Mouse (Mus musculus): ENCODE data around the gene Cstf3. TPM values are rescaled to one million over a fixed set of nuclear protein-coding genes. Genes with fewer than 3 reads are reported as not detected.
"Not testable (repeated sequence)": the region's sequence is repeated elsewhere in the genome, so short reads cannot be mapped to it uniquely, and the experiment has no call there.

Gene Cstf3
- polyA plus RNA-seq (2012; rRNA removed): 28.6 and 36.1 TPM in 2 replicates

DNA sequence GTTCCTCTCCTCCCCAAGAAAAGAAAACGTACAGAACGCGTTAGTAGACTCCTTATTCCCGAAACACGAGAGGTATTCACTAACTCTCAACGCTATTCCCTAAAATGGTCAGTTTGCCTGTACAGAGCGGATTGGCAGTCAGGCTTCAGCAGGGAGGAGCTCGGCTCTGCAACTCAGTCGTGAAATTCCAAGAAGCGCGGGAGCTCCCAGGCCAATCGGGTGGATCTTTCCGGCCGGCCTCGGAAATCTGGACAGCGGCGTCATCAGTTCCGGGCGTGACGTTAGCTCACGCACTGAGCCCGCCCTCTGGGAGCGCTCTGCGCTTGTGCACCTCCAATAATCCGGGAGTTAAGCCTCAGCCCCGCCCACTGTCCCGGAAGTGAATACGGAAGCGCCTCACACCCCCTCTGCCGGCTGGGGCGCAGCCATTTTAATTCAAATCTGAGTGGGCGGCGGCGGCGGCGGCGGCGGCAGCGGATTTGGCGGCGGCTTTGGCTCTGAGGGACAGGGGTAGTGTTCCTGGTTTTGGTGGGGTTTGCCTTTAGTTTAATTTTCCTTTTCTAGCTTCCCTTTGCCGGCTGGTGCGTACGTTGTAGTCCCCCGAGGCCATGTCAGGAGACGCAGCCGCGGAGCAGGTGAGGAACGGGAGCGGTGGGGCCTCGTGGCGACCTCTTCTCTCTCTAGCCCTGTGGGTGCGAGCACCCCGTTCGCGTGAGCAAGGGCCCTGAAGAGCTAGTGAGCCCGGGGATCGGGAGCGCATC is at the start of gene Cstf3:
TSS of gene Cstf3 (plus strand) at position 456 of the 761 bp plus-strand sequence.
- peak; percentile 93 for DNase-seq (ENCODE audit: low spot score)

DNA sequence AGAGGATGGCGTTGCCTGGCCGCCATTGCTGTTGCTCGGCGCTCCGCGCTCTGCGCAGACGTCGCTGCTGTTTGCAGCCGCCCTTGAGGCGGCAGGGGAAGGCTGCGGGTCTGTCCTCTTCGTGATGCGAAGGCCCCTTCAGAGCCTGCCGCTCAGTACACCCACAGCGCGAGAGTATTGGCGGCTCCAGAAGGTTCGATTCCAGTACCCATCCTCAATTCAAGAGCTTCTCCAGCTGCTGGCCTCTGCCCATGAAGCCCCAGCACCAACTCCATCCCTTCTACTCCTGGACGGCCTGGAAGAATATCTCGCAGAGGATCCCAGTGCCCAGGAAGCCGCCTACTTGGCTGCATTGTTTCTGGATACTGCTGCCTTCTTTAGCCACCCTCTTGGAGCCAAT is 33.6 kb upstream of the Cstf3 start:
- DNase-seq (ENCODE audit: low spot score): not testable (repeated sequence)

DNA sequence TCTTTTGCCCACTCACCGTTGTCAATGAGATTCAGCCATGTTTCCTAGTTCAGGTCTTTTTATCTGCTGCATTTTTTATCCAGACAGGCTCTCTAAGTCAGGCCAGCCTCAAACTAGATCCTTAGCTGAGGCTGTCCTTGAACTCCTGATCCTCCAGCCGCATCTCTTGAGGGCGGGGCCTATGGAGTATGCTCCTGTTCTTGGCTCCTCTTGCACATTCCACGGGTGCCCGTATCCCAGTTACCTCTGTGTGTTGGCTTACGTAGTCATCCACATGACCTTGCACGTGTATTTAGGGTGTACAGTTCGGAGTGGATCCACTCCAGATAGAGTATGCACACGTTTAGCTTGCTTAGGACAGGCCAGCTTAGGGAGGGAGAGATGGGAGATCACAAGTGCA is 32.6 kb upstream of the Cstf3 start:
- DNase-seq (ENCODE audit: low spot score): no peak

DNA sequence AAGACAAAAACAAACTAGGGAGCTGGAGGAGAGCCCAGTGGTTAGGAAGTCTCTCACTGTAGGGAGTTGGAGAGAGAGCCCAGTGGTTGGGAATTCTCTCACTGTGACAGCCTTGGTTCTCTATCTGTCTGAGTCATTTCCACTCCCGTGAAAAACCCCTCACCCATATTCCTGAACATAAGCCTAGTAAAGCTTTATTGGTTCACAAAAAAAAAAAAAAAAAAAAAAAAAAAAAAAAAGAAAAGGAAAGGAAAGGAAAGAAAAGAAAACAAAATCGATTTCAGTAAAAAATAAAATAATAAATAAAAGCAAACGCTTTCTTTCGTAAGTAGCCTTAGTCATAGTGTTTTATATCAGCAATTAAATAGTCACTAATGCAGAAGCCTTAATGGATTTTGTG is 32.0 kb upstream of the Cstf3 start:
- DNase-seq (ENCODE audit: low spot score): no peak

DNA sequence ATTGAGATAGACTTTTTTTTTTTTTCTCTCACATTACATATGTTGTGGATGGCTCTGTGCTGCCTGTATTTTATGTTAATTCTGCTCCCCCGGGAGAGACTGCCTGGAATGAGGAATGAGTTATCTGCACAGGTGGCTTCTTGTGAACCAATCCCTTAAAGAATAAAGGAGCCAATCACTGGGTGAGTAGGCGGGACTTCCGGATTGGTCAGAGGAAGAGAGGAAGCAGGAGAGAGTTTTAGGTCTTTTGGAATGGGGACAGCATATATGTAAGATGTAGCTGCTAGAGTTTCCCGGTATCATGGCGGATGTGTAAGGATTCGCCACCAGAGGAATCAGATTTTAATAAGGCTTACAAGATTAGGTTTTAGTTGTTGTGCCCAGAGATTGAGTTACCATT is 31.4 kb upstream of the Cstf3 start:
- no peak for DNase-seq (ENCODE audit: low spot score)

DNA sequence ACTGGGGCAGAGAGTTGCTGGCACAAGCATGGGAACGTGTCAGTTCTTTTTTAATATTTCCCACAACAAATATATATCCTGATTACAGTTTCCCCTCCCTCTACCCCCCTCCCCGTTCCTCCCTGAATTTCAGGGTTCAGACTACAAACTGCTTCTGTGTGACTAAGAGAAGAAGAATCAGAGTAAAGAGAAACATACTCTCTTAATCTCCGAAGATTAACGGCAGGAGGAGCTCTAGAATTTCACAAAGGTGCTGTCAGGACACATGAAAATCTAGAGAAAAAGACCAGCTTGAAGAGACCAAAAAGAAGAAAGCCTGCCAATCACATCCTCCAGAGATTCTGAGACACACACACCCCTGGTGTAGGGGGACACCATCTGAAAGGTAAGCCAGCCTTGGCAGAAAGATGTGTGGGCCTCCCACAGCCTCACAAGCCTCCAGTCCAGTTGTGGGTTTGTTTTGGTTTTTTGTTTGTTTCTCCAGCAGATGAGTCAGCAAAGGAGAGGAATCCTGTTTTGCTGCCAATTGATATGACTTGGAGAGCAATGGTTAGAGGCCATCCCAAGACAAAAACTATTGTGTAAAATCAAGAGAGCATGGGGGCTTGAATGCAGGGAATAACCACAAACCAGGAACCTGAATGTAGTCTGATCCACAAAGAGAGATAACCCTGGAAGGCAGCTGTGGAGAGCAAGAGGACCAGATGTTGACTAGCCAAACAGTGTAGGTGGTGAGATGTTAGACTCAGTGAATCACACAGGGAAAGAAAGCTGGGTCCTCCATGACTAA is 30.5 kb upstream of the Cstf3 start:
- DNase-seq (ENCODE audit: low spot score): no peak

DNA sequence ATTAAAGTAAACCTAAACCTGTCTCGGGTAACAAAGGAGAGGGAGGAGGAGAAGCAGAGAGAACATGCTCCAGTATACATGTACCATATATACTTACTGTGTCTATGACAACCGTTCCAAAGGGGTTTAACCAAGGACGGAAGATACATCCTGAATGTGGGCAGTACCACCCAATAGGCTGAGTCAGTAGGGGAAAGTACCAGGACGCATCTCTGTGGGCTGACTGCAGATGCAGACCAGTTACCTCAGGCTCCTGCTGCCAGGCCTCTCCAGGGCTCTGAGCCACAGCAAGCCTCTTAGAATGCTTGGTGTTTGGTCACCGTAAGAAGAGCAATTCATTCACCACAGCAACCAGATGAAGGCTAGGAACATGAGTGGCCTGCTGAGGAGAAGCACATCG is 28.9 kb upstream of the Cstf3 start:
- DNase-seq (ENCODE audit: low spot score): no peak

DNA sequence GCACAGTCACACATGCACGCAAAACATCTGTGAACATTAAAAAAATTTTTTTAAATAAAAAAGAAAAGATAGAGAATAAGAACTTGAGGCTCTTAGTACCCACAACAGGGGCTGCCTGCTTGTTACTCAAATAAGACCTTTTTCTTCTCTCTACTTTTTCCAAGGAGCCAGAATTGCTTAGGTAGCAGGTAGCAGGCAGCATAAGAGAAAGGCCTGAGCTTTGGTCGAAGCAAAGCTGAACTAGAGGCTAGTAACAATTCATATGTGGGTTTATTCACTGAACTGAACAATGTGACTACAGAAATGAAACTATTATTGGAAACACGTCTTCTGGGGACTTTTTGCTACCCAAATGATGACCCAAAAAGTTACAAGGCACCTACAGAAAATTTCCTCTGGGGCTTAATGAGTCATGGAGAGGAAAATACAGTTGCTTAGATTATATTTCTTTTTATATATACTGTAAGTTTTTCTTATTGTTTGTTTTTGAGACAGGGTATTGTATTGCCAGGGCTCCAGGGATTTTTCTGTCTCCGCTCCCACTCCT is 28.3 kb upstream of the Cstf3 start:
- DNase-seq (ENCODE audit: low spot score): no peak

DNA sequence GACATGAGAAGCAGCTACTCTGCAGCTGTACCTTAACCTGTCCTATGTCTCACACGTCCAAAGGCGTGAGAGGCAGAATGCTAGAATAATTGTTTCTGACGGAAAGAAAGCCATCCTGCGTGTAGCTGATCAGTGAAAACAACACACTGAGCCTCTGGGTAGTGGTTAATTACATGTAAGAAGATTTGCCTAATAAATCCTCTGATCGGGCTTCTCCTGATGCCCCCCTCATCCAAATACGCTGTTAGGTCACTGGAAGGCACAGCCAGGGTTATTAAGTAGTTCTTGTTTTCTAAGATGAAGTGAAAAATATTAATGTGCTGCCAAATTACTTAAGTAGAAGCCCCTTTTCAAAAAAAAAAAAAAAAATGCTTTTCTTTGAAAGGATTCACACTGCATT is 18.3 kb upstream of the Cstf3 start:
- DNase-seq (ENCODE audit: low spot score): no peak

DNA sequence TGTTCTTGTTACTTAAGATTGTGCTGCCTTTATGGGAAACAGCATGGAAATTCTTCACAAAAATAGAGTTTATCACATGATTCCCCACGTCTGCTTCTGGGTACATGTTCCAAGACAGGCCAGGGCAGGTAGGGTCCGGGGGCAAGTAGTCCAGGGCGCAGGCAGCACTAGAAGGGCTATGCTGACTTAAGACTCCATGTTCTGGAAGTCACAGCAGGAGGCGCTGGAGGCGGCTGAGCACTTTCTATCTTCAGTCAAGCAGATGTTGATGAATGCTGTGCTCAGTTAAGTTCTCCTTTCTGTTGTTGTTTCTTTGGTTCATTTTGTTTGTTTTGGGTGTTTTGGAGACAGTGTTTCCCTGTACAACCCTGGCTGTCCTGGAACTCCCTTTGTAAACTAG is 14.1 kb upstream of the Cstf3 start:
- DNase-seq (ENCODE audit: low spot score): no peak

DNA sequence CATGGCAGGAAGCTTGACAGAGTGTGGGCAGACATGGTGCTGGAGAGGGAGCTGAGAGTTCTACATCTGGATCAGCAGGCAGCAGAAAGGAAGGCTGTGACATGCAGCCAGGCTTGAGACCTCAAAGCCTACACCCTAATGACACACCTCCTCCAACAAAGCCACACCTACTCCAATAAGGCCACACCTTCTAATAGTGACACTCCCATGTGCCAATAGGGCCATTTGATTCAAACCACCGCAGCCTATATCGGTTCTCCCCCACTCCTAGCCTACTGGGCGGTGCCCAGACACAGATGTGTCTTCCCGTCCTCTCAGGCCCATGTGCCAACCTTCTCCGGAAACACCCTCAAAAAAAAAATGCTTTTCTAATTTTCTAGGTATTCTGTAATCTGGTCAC is 12.3 kb upstream of the Cstf3 start:
- no peak for DNase-seq (ENCODE audit: low spot score)

DNA sequence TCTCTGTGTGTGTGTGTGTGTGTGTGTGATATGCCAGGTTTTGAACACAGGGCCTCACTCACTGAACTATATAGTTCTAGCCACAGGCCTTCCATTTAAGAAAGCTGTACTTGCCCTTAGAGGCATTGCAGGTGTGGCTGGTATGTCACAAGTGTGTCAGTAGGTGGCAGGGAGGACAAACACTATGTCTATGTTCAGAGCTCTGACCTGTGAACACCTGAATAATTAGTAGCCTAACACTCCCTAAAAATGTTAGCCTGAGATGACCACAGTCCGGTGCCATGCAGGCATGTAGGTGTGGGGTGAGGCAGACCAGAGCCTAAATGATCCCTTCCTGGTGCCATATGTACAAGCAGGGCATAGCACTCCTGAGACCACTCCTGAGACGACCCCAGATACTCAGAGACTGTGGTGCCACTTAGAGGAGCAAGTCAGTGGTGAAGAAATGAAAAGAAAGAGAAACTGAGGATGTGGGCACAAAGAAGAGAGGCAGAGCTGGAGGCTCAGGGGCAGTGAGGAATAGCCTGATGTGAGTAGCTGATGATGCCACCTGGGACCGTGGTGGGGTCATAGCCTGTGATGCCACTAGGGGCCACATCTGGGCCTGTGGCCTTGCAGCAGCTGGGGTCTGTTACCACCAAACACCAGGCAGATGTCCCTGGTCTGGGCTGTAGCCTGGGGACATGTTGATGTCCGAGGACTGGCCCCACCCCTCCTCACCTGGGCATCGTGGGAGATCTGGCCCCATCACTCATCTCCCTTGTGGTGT is 11.3 kb upstream of the Cstf3 start:
- DNase-seq (ENCODE audit: low spot score): no peak

DNA sequence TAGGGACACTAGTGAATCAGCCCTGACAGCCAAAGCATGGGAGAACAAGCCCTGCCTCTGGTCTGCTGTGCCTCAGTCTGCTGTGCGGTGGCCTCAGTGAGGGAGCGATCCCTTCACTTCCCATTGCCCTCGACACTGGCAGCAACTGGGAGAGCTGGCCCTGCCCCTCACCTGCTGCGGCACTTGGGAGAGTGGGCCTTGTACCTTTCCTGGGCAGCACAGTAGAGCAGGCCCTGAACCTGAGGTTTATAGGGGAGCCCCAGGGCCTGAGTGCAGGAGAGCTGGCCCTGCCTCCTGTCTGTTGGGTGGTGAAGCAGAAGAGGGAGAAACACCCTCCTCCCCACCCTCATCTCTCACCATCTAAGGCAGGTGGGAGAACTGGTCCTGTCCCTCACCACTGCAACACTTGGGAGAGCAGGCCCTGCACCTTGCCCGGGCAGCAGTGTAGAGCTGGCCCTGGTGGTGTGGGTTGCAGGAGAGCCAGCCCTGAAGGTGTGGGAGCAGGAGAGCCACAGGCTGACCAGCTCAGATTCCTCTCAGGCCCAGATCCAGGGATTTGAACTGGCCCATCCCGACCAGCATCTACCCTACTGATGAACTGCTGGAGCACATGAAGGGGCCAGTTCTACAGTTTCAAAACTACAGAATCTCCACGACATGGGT is 10.4 kb upstream of the Cstf3 start:
- no peak for DNase-seq (ENCODE audit: low spot score)

DNA sequence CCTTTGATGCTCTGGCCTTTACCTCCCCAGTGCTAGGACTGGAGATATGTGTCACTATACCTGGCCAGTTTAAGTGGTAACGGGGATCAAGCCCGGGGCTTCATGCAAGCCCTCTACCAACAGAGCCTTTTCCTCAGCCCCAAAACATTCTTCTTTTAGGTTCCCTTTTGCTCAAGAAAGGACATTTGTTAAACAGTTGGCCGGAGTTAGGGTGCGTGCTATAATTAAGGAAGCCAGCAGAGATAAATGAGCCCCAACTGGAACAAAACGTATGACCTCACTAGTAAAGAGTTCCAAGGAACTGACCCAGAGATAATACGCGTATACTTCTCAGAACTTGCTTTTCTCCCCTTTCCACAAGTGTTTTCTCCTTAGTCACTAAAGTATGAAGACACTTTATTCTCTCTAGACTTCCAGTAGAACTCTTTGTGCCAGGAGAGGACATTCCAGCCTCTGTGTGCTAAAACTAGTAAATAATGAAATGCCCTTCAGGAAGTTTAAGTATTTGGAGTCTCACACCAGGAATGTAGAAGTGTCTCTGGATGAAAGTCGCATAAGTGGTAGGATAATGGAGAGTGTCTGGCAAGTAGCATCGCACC is 8.9 kb upstream of the Cstf3 start:
- DNase-seq (ENCODE audit: low spot score): no peak

DNA sequence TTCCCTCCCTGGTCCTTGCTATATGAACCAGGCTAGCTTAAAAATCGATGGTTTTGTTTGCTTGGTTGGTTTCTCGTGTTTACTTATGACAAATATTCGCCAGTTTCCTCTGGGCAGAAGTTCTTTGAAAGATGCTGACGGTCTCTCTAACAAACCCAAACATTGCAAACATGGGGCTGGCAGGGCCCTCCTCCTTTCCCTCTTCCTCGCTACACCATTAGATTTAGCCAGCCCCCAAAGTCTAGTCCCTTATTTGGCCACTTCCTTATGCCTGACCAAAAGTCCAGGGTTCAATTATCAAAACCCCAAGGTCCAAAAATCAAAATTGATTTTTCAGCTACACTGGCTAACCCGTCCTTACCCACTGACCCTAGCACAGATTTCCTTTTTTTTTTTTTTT is 7.3 kb upstream of the Cstf3 start:
- no peak for DNase-seq (ENCODE audit: low spot score)

DNA sequence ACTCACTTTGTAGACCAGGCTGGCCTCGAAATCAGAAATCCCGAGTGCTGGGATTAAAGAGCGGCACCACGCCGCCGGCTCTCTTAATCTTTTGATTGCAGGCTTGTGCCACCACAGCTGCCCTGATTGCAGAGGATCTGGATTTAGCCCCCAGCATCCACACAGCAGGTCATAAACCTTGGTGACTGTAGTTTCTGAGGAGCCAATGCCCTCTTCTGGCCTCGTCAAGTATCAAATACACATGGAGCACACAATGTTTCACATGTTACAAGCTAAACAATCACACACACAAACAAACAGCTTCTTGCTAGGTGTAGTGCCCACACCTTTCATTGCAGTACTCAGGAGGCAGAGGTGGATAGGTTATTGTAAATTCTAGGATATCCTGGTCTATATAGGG is 6.1 kb upstream of the Cstf3 start:
- DNase-seq (ENCODE audit: low spot score): no peak

DNA sequence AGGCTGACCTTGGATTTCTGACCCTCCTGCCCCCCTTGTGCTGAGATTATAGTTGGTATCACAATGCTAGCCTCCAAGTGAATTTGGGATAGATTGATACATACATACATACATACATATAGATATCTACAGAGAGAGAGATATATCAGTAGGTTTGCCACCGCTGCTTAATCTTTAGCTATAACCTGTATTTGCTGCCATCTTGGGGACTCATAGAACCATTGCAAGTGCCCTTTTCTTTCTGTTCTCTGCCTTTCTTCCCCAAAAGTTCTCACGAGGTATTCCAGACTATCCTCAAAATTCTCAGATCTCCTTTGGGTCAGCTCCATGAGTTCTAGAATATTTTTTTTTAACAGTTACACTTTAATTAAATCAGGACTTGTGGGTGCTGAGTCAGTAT is 4.7 kb upstream of the Cstf3 start:
- DNase-seq (ENCODE audit: low spot score): no peak

DNA sequence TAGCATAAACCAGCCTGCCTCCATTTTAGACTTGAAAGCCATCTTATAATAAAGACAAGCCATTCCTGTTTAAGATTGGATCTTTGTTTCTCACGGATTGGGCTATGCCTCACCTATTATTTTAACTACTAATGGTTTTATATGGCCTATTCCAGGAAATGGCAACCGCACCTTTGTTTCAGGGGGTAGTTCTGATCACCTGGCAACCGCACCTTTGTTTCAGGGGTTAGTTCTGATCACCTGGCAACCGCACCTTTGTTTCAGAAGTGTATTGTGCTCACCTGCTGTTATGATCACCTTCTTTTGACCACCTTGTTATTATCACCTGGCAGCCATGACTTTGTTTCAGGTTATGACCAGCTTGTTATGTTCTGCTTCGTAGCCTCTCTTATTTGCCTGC is 1.8 kb upstream of the Cstf3 start:
- no peak for DNase-seq (ENCODE audit: low spot score)

DNA sequence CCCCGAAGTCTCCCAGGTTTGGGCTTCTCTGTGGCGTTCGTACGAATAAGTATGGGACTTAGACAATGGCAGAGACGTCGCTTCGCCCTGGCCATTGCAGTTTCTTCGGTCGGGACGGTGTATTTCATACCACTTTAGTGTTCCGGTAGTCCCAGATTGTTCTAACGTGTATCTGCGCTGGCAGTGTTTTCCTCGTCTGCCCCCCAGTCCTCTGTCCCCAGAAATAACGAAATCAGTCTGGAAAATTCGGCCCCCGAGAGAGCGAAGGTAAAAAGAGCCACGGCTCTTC is 450 bp downstream of the Cstf3 start:
- DNase-seq (ENCODE audit: low spot score): no peak

DNA sequence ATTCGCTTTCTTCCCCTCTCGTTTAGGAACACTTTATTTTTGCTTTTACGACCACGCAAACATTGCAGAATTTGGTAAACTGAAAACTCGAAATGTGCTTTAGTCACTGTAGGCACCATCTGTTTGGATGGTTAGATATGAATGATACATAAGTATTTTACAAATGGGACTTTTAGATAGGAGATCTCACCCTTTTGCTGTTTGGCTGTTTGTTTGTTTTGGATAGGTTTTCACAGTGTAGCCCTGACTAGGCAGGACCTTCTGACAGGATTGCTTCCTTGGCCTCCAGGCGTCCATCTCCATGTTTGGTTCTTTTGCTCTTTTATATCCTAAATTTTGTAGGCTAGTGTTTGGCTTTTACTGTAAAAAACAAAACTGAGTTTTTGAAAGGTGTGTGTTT is 818 bp downstream of the Cstf3 start:
- no peak for DNase-seq (ENCODE audit: low spot score)

DNA sequence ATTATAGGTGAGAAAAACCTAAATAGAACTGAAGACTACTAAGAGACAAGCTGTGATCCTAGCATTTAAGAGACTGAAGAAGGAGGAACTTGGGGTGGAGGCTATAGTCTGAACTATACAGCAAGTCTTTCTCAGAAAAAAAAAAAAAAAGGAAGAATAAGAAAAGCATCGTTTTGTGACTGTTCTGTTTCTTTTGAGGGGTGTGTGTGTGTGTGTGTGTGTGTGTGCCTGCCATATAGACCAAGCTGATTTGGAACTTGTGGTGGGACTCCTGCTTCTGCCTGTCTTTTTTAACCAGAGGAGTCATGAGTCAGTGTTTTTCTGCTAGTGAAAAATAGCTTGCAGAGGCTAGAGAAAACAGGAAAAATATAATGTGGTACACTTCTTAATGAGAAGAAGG is 4.7 kb downstream of the Cstf3 start:
- DNase-seq (ENCODE audit: low spot score): no peak

DNA sequence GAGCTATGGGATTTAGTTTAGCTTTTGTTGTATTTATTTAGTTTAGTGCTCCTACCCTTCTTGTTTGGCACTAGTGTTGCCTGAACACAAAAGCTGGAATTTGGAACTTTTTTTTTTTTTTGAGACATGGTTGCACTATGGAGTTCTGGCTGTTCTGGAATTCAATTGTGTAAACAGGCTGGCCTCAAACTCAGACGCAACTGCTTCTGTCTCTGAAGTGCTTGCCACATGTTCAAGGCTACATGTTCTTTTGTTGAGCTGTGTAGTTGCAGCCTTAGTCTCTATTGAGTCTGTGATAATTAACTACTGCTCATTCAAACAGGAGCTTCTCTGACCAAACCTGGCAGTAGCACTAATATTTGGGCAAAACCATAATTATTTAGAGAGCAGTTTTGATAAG is 13.1 kb downstream of the Cstf3 start:
- no peak for DNase-seq (ENCODE audit: low spot score)
